Mouse (Mus musculus) forebrain, embryonic 16.5 days (tissue): Measurements from ENCODE around the gene Mypop. TPM values are rescaled to one million over a fixed set of nuclear protein-coding genes. Genes with fewer than 3 reads are reported as not detected.
A peak's percentile ranks its signal among the peaks of the same experiment; 100 is the strongest.

Experiments used
- ATAC-seq: fragments of 200-750 bp; cut with Nextera tagmentation; 2 replicates; pipeline ENCODE4 v1.8.0; 2017; ENCODE audit warnings: mild to moderate bottlenecking, moderate library complexity
- H3K27ac ChIP-seq: fragments of 300-500 bp; sonication (generic); 2 replicates; pipeline ENCODE4 v1.5.1; 2014; ENCODE audit warnings: low read length, control low read depth
- H3K27me3 ChIP-seq: fragments of 300-500 bp; sonication (generic); replicated peaks from 2 replicates; pipeline ENCODE4 v1.6.1; 2014; ENCODE audit warnings: low read length; ENCODE audit not compliant: control insufficient read depth, insufficient read depth
- H3K36me3 ChIP-seq: fragments of 300-500 bp; sonication (generic); 2 replicates; pipeline ENCODE4 v1.6.1; 2014; ENCODE audit not compliant: control insufficient read depth, insufficient read depth
- H3K4me1 ChIP-seq: fragments of 300-500 bp; sonication (generic); replicated peaks from 2 replicates; pipeline ENCODE4 v1.6.1; 2014; ENCODE audit warnings: low read length; ENCODE audit not compliant: control insufficient read depth, insufficient read depth
- H3K4me2 ChIP-seq: fragments of 300-500 bp; sonication (generic); 2 replicates; pipeline ENCODE4 v1.6.1; 2014; ENCODE audit warnings: mild to moderate bottlenecking, low read length, control low read depth
- H3K4me3 ChIP-seq: fragments of 300-500 bp; sonication (generic); replicated peaks from 2 replicates; pipeline ENCODE4 v1.5.1; 2014; ENCODE audit warnings: mild to moderate bottlenecking, low read length, control low read depth
- H3K9ac ChIP-seq: fragments of 300-500 bp; sonication (generic); replicated peaks from 2 replicates; pipeline ENCODE4 v1.6.1; 2014; ENCODE audit warnings: low read depth, low read length, control low read depth
- H3K9me3 ChIP-seq: fragments of 300-500 bp; sonication (generic); 2 replicates; pipeline ENCODE4 v1.6.1; 2016; ENCODE audit warnings: low read length; ENCODE audit not compliant: control insufficient read depth
- WGBS: fragments of 180-500 bp; shearing (Covaris S2); extraction: QIAGEN DNeasy Blood & Tissue Kit; methylation state at CpG from one replicate; pipeline ENCODE4 v1.1.7; 2014; 5-methylcytosine and 5-hydroxymethylcytosine counted together
- polyA plus RNA-seq: library from polyadenylated mRNA; unstranded; fragments of >200 nt; fragmentation: Nextera tagmentation; extraction: Ambion mirVana; gene quantifications from 2 replicates; pipeline ENCODE4 v1.2.1, GENCODE M21; 2015

Gene Mypop
- polyA plus RNA-seq, 1 experiment from 2014 or later, result 3.1 TPM

- no peak for ATAC-seq
- 89% methylated on average over 2 of the region's 2 CpGs for WGBS
- Histone ChIP-seq H3K27ac (no peak overlapping the region), H3K4me2 (no peak overlapping the region), H3K36me3 (no peaks in the 10 kb centered on the region), H3K9me3 (no peaks in the 10 kb centered on the region), H3K27me3 (no peaks in the 10 kb centered on the region), H3K4me1 (peaks cover 6% of the 10 kb centered on the region), H3K9ac (no peak overlapping the region), H3K4me3 (no peak overlapping the region)
Measured at GRCm38 (mm10) chr7:18986503-18986902, 4.5 kb upstream of the Mypop start.

DNA sequence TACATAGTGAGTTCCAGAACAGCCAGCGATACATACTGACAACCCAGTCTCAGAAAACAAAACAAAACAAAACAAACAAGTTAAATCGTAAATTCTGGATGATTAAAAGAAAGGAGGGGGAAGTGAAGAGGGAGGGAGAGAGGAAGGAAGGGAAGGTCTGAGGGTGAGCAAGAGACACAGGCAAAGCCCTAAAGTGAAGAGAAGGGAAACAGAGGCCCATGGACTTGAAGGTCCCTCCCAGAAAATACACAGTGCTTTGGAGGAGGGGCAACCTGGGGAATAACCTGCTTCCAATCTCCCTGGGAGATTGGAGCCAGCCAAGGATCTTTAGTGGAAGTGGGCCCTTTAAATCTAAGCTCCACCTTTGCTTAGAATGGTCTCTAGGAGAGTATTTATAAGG lies 3.9 kb upstream of the Mypop start, which contains the start of gene Nanos2:
Nanos2 (plus strand) TSS at position 301 of the 400 bp plus-strand sequence.
- no peaks in the 10 kb centered on the region for H3K9me3 ChIP-seq
- H3K4me3 ChIP-seq, result no peak within 1 kb of the TSS
- no peaks in the 10 kb centered on the region for H3K36me3 ChIP-seq
- no peak within 1 kb of the TSS for H3K27ac ChIP-seq
- no peak for ATAC-seq
- H3K4me2 ChIP-seq, result no peak within 1 kb of the TSS
- 60% methylated on average over 2 of the region's 2 CpGs for WGBS
- H3K4me1 ChIP-seq, result peaks cover 12% of the 10 kb centered on the region
- no peaks in the 10 kb centered on the region for H3K27me3 ChIP-seq
- H3K9ac ChIP-seq, result no peak within 1 kb of the TSS

DNA sequence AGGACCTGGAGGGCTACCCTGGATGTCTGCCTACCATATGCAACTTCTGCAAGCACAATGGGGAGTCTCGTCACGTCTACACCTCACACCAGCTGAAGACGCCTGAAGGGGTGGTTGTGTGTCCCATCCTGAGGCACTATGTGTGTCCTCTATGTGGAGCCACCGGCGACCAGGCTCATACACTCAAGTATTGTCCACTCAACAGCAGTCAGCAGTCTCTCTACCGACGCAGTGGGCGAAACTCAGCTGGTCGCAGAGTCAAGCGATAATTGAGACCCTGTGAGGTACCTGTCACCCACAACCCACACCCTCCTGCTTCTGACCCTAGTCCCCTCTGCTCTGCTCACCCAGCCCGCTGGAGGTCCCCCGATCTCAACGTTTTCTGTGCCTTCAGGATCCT lies 3.3 kb upstream of the Mypop start:
- Histone ChIP-seq H3K9ac (no peak overlapping the region), H3K9me3 (no peaks in the 10 kb centered on the region), H3K4me2 (no peak overlapping the region), H3K4me3 (no peak overlapping the region), H3K4me1 (peaks cover 19% of the 10 kb centered on the region), H3K36me3 (no peaks in the 10 kb centered on the region), H3K27ac (no peak overlapping the region), H3K27me3 (0 out of 2 replicates have a peak, but pooled peaks cover 2% of the 10 kb centered on the region)
- no peak for ATAC-seq
- WGBS, result 68% methylated on average over 13 of the region's 13 CpGs

DNA sequence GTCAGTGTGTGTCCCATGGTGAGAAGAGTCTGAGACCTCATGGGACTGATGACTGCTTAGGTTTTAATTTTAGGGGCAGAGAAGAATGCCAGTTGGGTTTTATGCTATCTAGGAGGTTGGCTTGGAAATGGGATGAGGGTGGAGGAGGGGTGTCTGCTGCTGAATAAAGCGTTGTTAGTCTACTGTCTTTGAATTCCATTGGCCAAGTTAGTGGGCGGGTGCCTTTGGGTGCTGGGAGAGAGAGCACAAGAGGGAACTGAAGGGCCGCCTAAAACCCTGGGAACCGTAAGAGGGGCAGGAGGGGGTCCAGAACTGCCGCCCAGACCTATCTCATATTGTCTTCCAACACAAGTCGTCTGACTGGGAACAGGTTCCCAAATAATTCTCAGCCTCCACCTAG lies 2.3 kb upstream of the Mypop start:
- Histone ChIP-seq H3K4me2 (no peak overlapping the region), H3K36me3 (no peaks in the 10 kb centered on the region), H3K9me3 (no peaks in the 10 kb centered on the region), H3K27ac (no peak overlapping the region), H3K27me3 (peaks cover 2% of the 10 kb centered on the region; the same call in 1 of the 2 replicates), H3K4me3 (no peak overlapping the region), H3K9ac (no peak overlapping the region), H3K4me1 (peaks cover 26% of the 10 kb centered on the region)
- no peak for ATAC-seq
- WGBS, result 78% methylated on average over 6 of the region's 6 CpGs

DNA sequence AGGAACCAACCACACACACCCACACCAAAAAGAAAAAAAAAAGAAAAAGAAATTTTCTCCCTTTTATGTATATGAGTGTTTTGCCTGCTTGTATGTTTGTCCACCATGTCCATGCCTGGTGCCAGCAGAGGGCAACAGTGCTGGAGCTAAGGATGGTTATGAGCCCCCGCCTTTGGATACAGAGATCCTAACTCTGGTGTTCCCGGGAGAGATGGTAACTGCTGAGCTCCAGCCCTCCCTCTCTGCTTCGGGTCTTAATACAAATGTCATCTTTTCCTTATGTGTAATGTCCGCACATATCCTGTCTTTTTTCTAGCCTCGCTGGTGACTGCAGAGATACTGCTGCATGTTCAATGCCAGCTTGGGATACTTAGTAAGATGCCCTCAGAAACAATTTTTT lies 1.1 kb upstream of the Mypop start:
- Histone ChIP-seq H3K4me2 (peak overlapping the region; percentile 93), H3K4me1 (peaks cover 32% of the 10 kb centered on the region), H3K27ac (peak overlapping the region; percentile 98), H3K4me3 (peak overlapping the region; percentile 67), H3K27me3 (peaks cover 2% of the 10 kb centered on the region; the same call in 1 of the 2 replicates), H3K9ac (peak overlapping the region; percentile 52; the same call in 1 of the 2 replicates), H3K36me3 (no peaks in the 10 kb centered on the region), H3K9me3 (no peaks in the 10 kb centered on the region)
- 4% methylated on average over 5 of the region's 5 CpGs for WGBS
- peak; percentile 1; the same call in 1 of the 2 replicates for ATAC-seq

GRCm38 (mm10) chr7:18991660-18992293 lies 732 bp downstream of the Mypop start:
- Histone ChIP-seq H3K9me3 (no peaks in the 10 kb centered on the region), H3K9ac (peak overlapping the region; percentile 70), H3K27ac (no peak overlapping the region), H3K27me3 (peaks cover 2% of the 10 kb centered on the region; the same call in 1 of the 2 replicates), H3K4me1 (peaks cover 35% of the 10 kb centered on the region), H3K4me2 (peak overlapping the region; percentile 93), H3K4me3 (peak overlapping the region; percentile 67), H3K36me3 (no peaks in the 10 kb centered on the region)
- under 1% methylated on average over 58 of the region's 59 CpGs for WGBS
- ATAC-seq, result no peak; the same call in 1 of the 2 replicates

DNA sequence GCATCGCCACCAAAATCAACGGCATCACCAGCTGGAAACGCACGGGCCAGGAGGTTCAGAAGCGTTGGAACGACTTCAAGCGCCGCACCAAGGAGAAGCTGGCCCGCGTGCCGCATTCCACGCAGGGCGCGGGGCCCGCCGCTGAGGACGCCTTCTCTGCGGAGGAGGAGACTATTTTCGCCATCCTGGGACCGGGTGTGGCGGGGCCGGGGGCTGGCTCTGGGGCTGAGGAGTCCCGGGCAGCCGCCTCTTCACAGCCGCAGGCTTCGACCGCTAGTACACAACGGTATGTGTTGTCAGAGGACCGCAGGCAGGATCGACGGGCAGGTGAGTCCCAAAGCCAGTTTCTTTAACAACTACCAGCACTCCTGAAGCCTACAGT lies 1.2 kb downstream of the Mypop start:
- H3K9ac ChIP-seq, result peak overlapping the region; percentile 70
- peak overlapping the region; percentile 67 for H3K4me3 ChIP-seq
- H3K36me3 ChIP-seq, result no peaks in the 10 kb centered on the region
- no peak overlapping the region for H3K27ac ChIP-seq
- ATAC-seq, result no peak
- H3K9me3 ChIP-seq, result no peaks in the 10 kb centered on the region
- peaks cover 35% of the 10 kb centered on the region for H3K4me1 ChIP-seq
- WGBS, result 3% methylated on average over 31 of the region's 31 CpGs
- H3K4me2 ChIP-seq, result peak overlapping the region; percentile 93
- peaks cover 2% of the 10 kb centered on the region; the same call in 1 of the 2 replicates for H3K27me3 ChIP-seq

- 87% methylated on average over 5 of the region's 5 CpGs for WGBS
Measured at GRCm38 (mm10) chr7:18993036-18993435, 2.0 kb downstream of the Mypop start.

GRCm38 (mm10) chr7:18998835-18999234 lies 7.8 kb downstream of the Mypop start:
- no peak overlapping the region for H3K4me3 ChIP-seq
- WGBS, result 25% methylated on average over 9 of the region's 9 CpGs
- H3K36me3 ChIP-seq, result no peaks in the 10 kb centered on the region
- H3K9ac ChIP-seq, result no peak overlapping the region
- no peak overlapping the region for H3K4me2 ChIP-seq
- peaks cover 22% of the 10 kb centered on the region for H3K4me1 ChIP-seq
- no peak for ATAC-seq
- no peaks in the 10 kb centered on the region for H3K27me3 ChIP-seq
- no peaks in the 10 kb centered on the region for H3K9me3 ChIP-seq
- no peak overlapping the region for H3K27ac ChIP-seq

More at GRCm38 (mm10) chr7:18993036-18993435, 2.0 kb downstream of the Mypop start:
- Histone ChIP-seq H3K4me2 (peak overlapping the region; percentile 93; the same call in 1 of the 2 replicates), H3K36me3 (no peaks in the 10 kb centered on the region), H3K9me3 (no peaks in the 10 kb centered on the region), H3K4me1 (peaks cover 35% of the 10 kb centered on the region), H3K9ac (no peak overlapping the region), H3K27me3 (peaks cover 2% of the 10 kb centered on the region; the same call in 1 of the 2 replicates), H3K4me3 (peak overlapping the region; percentile 67; the same call in 1 of the 2 replicates), H3K27ac (no peak overlapping the region)
- no peak for ATAC-seq
